Mouse (Mus musculus) layer of hippocampus, adult 9-11 months (tissue): ENCODE data around the gene Bglap2.
"Not testable (repeated sequence)": the region's sequence is repeated elsewhere in the genome, so short reads cannot be mapped to it uniquely, and the experiment has no call there.

Experiments used
- DNase-seq: peaks from one replicate; pipeline ENCODE4 v3.0.0; 2022

The Bglap2 gene

DNA sequence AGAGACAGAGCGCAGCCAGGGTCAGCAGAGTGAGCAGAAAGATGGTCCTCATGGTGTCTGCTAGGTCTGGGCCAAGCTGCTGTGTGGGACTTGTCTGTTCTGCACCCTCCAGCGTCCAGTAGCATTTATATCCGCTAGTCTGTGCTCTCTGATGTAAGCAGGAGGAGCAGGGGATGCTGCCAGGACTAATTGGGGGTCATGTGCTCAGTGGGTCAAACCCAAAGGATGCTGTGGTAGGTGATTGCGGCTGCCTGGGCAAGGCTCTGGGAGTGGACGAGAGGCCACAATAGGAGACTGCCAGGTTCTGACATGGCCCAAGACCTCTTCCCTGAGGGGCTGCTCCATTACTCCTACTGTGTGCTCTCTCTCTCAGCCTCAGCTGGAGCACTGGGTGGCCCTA, 5.9 kb upstream of the Bglap2 start, which contains the start of gene Bglap:
Bglap (minus strand) TSS at position 101 of the 400 bp plus-strand sequence.
- DNase-seq: no peak

DNA sequence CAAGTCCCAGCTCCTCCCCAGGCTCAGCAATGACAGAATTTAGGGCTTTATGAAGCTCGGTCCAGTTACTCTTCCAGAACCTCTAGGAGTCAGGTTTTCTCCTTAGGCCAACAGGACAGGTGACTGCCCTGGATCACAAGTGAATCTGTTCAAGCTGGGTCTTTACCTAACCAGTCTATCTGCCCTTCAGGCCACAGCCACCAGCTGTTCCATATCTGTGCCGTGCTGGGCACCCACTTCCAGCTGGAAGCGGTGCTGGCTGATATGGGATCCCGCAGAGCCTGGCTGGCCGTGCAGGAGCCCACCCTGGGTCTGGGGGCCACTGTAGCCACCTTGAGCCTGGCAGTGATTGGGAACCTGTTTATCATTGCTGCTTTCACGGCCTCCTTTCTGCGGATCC, 3.9 kb upstream of the Bglap2 start:
- DNase-seq: not testable (repeated sequence)

DNA sequence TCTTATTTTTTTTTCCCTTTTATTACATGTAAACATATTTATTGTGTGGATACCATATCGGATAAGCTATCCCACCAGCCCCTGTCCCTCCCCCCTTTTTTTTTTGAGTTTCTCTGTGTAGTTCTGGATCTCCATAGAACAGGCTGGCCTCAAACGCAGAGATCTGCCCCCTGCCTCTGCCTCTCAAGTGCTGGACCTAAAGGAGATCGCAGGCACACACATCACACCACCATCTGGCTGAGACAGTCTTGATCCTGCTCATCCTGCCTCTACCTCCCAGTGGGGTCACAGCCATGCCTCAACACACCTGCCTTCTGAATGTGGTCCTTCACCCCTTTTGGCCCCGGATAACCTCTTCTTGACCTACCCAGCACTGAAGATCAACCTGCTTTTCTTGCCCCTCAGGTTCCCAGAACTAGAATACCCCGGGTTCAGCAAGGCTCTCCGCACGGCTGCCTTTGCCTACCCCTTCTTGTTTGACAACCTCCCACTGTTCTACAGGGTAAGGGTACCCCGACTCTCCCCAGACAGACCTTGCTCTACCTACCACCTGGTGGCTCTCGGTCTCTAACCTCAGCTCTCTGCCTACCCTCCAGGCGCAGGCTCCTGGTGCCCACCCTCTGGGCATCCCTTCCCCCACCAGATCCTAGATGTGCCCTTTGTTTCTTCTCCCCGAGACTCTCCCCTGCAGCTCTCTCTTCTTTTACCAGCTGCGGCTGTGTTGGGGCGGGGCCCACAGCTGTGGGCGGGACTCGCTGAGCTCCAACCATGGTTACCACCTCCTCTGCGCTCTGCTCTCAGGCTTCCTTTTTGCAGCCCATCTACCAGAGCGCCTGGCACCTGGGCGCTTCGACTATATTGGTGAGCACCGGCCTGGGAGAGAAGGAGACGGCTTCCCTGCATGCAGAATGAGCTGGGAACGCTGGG, 3.2 kb upstream of the Bglap2 start:
- not testable (repeated sequence) for DNase-seq

DNA sequence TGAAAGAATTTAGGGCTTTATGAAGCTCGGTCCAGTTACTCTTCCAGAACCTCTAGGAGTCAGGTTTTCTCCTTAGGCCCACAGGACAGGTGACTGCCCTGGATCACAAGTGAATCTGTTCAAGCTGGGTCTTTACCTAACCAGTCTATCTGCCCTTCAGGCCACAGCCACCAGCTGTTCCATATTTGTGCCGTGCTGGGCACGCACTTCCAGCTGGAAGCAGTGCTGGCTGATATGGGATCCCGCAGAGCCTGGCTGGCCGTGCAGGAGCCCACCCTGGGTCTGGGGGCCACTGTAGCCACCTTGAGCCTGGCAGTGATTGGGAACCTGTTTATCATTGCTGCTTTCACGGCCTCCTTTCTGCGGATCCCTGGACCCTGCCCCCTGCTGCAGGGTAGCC, 1.9 kb downstream of the Bglap2 start:
- DNase-seq: not testable (repeated sequence)

DNA sequence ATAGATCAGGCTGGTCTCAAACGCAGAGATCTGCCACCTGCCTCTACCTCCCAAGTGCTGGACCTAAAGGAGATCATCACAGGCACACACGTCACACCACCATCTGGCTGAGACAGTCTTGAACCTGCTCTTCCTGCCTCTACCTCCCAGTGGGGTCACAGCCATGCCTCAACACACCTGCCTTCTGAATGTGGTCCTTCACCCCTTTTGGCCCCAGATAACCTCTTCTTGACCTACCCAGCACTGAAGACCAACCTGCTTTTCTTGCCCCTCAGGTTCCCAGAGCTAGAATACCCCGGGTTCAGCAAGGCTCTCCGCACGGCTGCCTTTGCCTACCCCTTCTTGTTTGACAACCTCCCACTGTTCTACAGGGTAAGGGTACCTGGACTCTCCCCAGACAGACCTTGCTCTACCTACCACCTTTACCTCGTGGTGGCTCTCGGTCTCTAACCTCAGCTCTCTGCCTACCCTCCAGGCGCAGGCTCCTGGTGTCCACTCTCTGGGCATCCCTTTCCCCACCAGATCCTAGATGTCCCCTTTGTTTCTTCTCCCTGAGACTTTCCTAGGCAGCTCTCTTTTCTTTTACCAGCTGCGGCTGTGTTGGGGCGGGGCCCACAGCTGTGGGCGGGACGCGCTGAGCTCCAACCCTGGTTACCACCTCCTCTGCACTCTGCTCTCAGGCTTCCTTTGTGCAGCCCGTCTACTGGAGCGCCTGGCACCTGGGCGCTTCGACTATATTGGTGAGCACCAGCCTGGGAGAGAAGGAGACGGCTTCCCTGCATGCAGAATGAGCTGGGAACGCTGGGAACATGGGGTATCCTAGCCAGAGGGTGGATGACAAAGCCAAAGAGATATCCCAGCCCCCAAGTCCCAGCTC, 2.5 kb downstream of the Bglap2 start:
- DNase-seq: not testable (repeated sequence)

DNA sequence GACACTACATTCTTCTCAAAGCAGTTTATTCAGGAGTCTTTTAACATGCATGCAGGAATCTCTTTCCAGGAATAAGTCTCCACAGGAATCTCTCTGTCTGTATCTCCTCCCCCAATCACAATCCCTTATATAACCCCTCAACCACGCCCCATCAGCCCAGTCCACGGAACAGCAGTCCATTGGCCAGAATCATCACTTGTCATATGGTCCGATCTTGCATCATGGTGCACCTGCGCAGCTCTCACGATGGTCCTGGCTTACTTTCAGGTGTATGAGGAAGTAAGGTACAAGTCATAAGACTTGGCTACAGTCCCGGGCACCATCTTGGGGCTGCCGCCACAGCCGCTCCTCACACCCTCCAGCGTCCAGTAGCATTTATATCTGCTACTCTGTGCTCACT, 5.9 kb downstream of the Bglap2 start, which contains the start of gene Bglap3:
Bglap3 (minus strand) TSS at position 101 of the 400 bp plus-strand sequence.
- DNase-seq: not testable (repeated sequence)

DNA sequence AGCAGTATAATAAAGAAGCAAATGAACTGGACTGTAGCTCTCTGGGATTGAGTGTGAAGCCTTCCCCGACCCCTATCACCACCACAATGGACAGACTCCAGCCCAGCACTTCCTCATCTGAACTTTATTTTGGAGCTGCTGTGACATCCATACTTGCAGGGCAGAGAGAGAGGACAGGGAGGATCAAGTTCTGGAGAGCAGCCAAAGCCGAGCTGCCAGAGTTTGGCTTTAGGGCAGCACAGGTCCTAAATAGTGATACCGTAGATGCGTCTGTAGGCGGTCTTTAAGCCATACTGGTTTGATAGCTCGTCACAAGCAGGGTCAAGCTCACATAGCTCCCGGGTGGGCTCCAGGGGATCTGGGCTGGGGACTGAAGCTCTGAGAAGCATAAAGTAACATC, 10.0 kb downstream of the Bglap2 start:
- not testable (repeated sequence) for DNase-seq

DNA sequence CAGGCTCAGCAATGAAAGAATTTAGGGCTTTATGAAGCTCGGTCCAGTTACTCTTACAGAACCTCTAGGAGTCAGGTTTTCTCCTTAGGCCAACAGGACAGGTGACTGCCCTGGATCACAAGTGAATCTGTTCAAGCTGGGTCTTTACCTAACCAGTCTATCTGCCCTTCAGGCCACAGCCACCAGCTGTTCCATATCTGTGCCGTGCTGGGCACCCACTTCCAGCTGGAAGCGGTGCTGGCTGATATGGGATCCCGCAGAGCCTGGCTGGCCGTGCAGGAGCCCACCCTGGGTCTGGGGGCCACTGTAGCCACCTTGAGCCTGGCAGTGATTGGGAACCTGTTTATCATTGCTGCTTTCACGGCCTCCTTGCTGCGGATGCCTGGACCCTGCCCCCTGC, 11.0 kb downstream of the Bglap2 start:
- DNase-seq: not testable (repeated sequence)

DNA sequence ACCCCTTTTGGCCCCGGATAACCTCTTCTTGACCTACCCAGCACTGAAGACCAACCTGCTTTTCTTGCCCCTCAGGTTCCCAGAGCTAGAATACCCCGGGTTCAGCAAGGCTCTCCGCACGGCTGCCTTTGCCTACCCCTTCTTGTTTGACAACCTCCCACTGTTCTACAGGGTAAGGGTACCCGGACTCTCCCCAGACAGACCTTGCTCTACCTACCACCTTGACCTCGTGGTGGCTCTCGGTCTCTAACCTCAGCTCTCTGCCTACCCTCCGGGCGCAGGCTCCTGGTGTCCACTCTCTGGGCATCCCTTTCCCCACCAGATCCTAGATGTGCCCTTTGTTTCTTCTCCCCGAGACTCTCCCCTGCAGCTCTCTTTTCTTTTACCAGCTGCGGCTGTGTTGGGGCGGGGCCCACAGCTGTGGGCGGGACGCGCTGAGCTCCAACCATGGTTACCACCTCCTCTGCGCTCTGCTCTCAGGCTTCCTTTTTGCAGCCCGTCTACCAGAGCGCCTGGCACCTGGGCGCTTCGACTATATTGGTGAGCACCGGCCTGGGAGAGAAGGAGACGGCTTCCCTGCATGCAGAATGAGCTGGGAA, 11.6 kb downstream of the Bglap2 start:
- DNase-seq: peak; percentile 66

DNA sequence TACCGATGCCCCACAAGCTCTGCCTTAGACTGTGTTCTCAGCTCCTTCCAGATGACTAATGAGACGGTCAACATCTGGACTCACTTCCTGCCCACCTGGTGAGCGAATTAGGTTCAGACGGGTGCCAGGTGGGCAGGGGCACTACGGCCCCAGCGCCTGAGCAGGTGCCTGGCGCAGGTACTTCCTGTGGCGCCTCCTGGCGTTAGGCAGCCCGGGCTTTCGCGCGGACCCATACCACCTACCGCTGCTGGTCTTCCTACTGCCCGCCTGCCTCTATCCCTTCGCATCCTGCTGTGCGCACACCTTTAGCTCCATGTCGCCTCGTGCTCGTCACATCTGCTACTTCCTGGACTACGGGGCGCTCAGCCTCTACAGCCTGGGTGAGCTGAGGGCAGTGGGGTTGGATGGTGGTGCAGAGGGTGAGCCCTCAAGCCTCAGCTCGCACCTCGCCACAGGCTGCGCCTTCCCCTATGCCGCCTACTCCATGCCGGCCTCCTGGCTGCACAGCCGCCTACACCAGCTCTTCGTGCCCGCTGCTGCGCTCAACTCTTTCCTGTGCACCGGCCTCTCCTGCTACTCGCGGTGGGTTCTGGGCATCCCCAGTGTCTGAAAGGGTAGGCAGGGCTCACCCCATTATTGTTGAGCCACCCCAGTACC, 12.7 kb downstream of the Bglap2 start:
- DNase-seq: no peak

DNA sequence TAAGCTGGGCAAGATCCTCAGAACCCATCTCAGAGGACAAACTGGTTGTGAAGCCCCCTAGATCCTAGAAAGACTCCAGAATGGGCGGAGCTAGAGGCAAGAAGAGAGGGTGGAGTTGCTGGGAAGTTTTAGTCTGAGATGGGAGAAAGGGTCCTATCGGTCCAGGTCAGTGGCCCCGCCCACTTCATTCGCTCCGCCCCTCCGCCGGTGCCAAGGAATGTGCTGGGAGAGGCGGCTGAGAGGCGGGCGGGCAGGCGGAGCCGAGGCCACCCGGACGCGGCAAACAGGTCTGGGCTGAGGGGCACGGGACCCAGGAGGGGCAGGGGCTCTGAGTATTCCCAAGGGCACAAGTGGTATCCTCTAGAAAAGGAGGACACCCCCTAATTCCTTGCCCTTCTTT, 14.2 kb downstream of the Bglap2 start, which contains the start of gene Paqr6:
Paqr6 (plus strand) TSS at position 248 of the 400 bp plus-strand sequence.
- DNase-seq: no peak

DNA sequence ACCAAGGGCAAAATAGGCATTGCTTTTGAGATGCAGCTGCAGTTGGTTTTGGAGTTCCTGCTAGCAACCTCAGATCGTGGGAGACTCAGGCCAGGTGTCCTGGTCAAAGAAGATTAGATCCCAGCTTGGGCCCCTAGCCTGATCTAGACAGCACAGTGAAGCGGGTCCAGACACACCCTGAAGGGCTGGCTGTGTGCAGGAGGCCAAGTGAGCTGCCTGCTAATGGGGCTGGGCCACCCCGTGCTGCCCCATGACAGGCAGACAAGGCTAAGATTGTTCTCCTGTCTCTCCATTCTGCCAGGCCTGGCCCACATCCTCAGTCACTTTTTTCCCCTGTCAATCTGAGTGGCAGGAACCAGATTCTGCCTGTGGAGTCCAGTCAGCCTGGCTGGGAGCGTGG, 14.8 kb downstream of the Bglap2 start:
- DNase-seq: peak; percentile 82

DNA sequence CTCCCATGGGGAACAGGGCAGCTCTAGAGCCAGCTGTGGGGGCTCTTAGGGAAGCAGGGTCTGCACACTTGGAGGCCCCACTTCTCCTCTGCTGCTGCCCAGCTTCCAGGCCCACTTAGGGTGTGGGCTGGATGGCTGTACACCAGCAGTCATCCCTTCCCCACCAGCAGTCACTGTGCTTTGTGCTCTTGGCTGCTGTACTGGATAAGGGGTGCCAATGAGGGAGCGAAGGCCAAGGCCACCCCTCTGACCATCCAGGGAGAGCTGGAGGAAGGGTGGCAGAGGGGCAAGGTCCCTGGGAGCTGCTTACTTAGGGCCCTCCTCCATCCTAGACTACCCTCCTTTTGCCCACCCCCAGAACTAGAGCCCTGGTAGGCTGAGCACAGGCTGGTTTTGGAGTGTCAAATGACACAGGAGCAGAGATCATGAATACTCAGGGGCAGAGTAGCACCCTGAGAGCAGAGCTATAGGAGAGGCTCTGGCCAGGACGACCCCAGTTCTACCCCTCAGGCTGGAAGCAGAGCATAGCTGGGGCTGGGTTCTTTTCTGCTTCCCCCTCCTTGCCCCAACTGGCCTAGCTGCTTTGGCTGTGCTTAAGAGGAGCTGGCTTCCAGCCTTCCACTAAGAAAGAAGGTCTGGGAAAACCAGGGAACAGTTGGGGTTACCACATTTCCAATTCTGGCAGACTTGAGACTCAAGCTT, 16.7 kb downstream of the Bglap2 start:
- DNase-seq: no peak

DNA sequence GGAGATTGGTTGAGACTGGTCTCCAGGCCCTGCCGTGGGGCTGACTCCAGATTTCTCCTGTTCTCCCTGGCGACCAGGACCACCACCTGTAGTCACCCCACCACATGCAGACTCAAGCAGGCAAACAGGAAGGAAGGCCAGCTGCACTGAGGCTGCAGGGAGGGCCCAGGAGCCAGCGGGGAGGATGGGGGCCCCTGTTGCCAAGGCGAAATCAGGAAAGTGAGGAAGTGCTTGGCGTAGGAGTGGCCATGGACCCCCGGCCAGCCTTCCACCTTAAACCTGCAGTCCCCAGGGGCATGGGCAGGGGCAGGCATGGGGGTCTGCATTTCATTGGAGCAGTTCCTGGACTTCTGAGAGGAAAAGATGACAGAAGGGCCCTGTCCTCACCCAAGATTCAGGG, 17.4 kb downstream of the Bglap2 start:
- no peak for DNase-seq

DNA sequence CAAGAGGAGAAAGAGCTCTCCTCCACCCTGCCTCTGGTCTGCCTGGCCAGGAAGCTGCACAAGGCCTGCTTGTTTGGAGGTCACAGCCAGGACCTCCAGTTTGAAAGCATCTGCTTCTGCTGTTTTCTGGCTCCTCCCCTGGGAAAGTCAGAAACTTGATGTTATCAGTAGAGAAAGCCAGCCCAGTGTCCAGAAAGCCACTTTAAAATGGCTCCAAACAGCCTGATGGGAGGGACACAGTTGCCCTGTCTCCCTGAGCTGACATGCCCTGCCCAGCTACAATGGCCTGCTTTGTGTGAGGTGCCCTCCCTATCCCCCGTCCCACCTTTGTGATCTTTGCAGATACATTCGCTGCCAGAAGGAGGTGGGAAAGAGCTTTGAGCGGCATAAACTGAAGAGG, 18.5 kb downstream of the Bglap2 start:
- DNase-seq: no peak

DNA sequence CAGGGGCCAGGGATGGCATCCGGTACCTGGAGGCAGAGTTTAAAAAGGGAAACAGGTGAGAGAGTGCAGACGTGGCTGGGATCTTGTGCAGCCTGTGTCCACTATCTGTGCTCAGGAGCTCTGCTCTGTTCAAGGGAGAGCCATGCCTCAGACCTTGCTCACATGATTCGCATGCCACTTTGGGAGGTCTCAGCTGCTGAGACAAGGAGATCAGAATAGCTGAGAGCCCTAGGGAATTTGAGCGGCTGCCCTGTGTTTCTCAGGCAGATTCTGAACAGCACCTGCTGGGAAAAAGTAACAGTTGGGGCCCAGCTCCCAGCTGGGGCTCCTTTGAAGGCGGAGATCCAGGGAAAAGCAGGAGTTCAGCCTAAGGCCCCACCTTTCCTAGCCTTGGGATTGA, 18.9 kb downstream of the Bglap2 start:
- DNase-seq: no peak

DNA sequence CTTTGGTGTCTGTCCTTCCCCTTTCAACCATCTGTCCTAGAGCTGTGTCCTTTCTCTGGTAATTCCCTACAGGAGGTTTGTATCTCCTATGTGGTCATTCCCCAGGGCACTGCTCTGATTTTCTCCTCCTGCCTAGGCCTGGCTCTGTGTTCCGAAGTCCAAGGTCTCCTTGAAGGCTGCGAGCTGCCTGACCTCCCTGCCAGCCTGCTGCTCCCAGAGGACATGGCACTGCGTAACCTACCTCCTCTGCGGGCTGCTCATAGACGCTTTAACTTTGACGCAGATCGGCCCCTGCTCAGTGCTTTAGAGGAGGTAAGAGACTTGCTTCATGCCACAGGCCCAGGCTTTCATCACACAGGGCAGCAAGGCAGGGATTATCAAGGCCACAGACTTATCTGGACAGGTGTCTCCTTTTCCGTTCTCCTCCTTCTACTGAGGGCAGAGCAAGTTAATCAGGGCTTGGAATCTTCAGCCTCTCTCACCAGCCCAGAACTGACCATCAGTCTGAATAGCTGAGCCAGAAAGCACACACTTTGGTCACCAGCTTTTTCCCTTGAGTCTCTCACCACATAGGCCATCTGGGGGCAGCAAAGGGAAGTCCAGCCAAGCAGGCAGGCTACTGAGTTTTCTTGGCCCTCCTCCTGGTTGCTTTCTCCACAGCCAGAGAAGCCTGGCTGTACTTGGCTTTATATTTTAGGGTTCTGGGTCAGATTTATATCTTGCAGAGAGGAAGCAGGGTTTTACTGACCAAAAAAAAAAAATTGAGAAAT, 23.9 kb downstream of the Bglap2 start:
- DNase-seq: no peak

DNA sequence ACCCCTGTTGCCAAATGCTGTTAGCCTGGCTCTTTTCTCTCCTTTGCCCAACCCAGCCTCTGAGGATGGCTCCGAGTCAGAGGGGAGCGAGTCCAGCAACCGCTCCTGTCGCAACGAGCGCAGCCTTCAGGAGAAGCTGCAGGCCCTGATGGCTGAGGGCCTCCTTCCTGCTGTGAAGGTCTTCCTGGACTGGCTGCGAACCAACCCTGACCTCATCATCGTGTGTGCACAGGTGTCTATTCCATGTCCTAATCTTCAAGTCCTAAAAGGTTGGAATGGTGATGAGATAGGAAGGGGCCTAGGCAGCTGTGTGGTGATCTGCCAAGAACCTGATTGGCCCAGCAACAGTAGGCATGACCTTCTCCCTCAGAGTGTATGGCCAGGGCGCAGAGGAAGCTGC, 25.6 kb downstream of the Bglap2 start:
- DNase-seq: no peak

DNA sequence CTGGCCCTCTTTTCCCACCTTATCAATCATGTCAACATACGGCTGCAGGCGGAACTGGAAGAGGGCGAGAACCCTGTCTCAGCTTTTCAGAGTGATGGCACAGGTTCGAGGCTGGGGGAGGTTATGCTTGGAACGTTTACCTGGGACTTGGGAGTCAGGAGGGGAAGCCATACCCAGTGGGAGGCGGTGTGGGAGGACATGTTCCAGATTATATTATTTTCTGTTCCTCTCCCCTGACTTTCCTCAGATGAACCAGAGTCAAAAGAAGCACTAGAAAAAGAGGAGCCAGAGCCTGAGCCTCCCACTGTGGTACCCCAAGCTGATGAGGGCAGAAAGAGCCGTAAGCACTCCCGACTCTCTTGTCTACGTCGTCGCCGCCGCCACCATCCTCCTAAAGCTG, 27.8 kb downstream of the Bglap2 start:
- DNase-seq: no peak

DNA sequence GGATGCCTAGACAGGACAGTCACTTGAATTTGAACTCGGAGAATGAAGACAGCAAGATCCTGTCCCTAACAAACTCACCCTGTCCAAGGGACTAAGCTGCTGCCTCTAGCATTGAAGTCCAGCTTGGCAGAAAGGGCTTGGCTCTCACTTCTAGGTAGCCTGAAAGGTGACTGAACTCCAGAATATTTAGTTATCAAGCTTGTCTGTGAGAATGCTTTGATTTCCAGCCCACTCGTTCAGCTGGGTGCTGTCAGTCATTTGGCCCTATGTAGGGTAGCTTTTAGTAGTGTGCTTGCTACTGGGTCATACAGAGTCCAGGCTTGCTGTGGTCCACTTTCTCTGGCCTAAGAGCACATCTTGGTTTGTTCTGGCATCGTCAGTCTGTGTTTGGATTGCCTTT, 39.5 kb downstream of the Bglap2 start:
- no peak for DNase-seq

DNA sequence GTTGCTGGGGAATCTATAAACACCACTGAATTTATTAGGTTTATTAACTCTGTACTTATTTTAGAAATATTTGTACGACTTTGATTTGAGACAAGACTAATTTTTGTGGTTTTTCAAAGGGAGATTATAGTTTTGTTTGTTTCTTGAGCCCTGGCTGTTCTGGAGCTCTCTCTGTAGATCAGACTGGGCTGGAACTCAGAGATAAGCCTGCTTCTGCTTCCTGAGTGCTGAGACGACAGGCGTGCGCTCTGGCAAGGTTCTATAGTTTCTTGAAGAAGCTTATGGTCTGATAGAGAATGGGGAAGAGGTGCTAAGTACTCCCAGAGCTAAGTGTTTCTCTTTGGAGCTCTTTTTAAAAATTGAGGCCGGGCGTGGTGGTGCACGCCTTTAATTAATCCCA, 40.2 kb downstream of the Bglap2 start:
- DNase-seq: no peak
